Mouse (Mus musculus): Measurements from ENCODE around the gene Poc1b. TPM values are rescaled to one million over a fixed set of nuclear protein-coding genes. Genes with fewer than 3 reads are reported as not detected.

Gene Poc1b
- polyA plus RNA-seq, 1 experiment = 9.9 TPM

DNA sequence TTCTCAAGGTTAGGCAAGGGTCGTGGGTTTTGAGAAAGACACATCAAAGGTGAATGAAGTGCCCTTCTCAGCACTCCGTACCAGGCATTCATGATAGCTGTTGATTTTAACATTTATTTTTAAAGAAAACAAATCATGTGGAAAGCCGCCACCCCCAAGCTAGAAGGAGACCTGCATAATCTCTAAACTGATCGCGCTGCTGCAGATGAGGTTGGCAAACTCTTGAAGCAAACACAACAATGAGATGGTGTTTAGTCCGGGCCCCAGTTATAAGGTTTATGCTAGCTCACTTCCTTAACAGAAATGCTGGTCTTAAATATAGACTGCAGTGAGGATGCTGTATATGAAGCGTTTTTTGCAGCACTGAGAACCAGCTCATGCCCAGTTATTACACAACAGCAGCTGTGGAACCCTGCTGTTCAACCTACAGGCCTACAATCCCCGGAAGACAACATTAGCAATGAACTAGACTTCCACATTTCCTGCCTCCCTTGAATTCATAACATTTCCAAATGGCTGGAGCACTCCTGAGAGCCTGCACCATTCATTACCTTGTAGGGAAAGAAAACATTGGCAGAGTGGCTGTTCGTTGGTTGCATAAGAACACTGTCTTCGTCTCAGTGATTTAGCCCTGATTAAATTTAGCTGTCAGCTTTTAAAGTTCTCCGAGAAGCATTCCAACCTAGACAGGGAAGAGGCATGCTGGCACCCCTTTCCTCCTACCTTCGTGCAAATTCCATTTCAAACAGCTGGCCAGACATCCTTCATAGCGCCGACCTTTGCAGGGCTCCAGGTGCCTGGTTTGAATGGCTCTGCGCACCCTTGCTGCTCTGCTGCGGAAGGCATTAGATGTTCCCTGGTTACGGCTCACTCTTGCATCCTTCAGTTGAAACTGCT, 121.4 kb downstream of the Poc1b start:
- Histone ChIP-seq H3K27me3 (replicated peaks) (peaks cover 73% of the 10 kb centered on the region), H3K9me3 (no peaks in the 10 kb centered on the region), H3K4me3 (replicated peaks) (peak overlapping the region; percentile 85), H3K36me3 (replicated peaks; ENCODE audit: low read length) (no peaks in the 10 kb centered on the region), H3K4me1 (peaks cover 30% of the 10 kb centered on the region)
- TF ChIP-seq GATA1 (IDR thresholded peaks at IDR 0.05; ENCODE audit: borderline replicate concordance, low read length) (no peak), FLI1 (IDR thresholded peaks at IDR 0.05; ENCODE audit: low read length) (no peak)

DNA sequence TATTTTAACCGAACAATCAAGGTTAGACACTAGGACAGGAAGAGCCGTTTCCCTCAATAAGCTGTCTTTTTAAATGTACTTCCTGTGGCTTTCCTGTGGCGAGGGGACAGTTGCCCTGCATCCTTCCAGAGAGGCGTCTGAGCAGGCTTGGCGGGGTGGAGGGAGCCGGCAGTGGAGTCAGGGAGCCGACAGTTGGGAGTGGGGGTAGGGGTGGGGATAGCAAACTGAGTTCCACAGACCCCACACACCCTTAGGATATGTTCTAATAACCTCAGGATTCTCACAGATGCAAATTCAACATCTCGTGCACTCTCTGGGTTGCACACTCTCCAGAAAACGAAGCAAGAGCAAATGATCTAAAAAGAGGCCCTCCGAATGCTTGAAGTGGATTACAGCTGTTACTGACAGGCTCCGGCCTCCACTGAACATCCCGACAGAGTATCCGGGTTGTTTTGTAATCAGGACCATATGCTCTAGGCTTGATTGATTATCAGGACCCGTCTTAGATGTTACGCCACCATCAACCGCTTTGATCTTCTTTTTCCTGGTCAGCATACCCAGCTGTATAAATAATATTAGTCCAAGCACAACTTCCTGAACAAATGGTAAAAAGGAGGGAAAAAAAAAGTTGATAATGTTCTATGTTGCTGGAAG, 122.3 kb downstream of the Poc1b start:
- H3K4me3 ChIP-seq (replicated peaks) = peak overlapping the region; percentile 77
- H3K4me1 ChIP-seq = peaks cover 30% of the 10 kb centered on the region
- H3K9me3 ChIP-seq = 0 out of 2 replicates have a peak, but pooled peaks cover 3% of the 10 kb centered on the region
- peaks cover 78% of the 10 kb centered on the region for H3K27me3 ChIP-seq (replicated peaks)
- H3K36me3 ChIP-seq (replicated peaks; ENCODE audit: low read length) = no peaks in the 10 kb centered on the region
- TF ChIP-seq FLI1 (IDR thresholded peaks at IDR 0.05; ENCODE audit: low read length) (no peak), GATA1 (IDR thresholded peaks at IDR 0.05; ENCODE audit: borderline replicate concordance, low read length) (no peak)

- no peak overlapping the region for H3K4me3 ChIP-seq (replicated peaks)
Measured at GRCm38 (mm10) chr10:99232518-99233227, 125.8 kb downstream of the Poc1b start.

GRCm38 (mm10) chr10:99234336-99234735, 127.5 kb downstream of the Poc1b start:
- TF ChIP-seq FLI1 (IDR thresholded peaks at IDR 0.05; ENCODE audit: low read length) (no peak), GATA1 (IDR thresholded peaks at IDR 0.05; ENCODE audit: borderline replicate concordance, low read length) (no peak)
- no peaks in the 10 kb centered on the region for H3K36me3 ChIP-seq (replicated peaks; ENCODE audit: low read length)

More at GRCm38 (mm10) chr10:99232518-99233227, 125.8 kb downstream of the Poc1b start:
- Histone ChIP-seq H3K9me3 (0 out of 2 replicates have a peak, but pooled peaks cover 3% of the 10 kb centered on the region), H3K4me1 (peaks cover 33% of the 10 kb centered on the region), H3K36me3 (replicated peaks; ENCODE audit: low read length) (no peaks in the 10 kb centered on the region), H3K27me3 (replicated peaks) (peaks cover 78% of the 10 kb centered on the region)
- TF ChIP-seq FLI1 (IDR thresholded peaks at IDR 0.05; ENCODE audit: low read length) (no peak), GATA1 (IDR thresholded peaks at IDR 0.05; ENCODE audit: borderline replicate concordance, low read length) (no peak)

DNA sequence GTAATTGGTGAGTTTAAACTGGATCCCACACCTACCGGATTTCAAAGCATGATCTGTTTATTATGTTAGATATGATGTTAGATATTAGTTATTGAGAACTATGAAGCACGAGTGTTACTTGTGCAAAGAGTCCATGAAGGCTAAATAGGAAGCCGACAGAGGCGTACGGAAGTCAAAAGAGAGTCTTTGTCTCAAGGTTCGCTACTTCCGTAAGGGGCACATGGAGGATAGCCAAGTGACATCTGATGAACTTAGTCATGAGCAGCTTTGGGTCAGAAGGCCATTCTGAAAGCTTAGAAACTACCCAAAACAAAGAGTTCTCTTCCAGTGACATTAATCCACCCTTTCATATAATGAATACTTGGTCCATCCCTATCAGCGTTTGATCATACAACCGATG, 128.2 kb downstream of the Poc1b start:
- Histone ChIP-seq H3K4me1 (peaks cover 14% of the 10 kb centered on the region; the same call in 1 of the 2 replicates), H3K36me3 (replicated peaks; ENCODE audit: low read length) (no peaks in the 10 kb centered on the region), H3K27me3 (replicated peaks) (peaks cover 70% of the 10 kb centered on the region), H3K9me3 (peaks cover 10% of the 10 kb centered on the region), H3K4me3 (replicated peaks) (no peak overlapping the region)
- TF ChIP-seq GATA1 (IDR thresholded peaks at IDR 0.05; ENCODE audit: borderline replicate concordance, low read length) (no peak), FLI1 (IDR thresholded peaks at IDR 0.05; ENCODE audit: low read length) (no peak)

More at GRCm38 (mm10) chr10:99234336-99234735, 127.5 kb downstream of the Poc1b start:
- Histone ChIP-seq H3K9me3 (0 out of 2 replicates have a peak, but pooled peaks cover 3% of the 10 kb centered on the region), H3K27me3 (replicated peaks) (peaks cover 69% of the 10 kb centered on the region), H3K4me1 (peaks cover 17% of the 10 kb centered on the region), H3K4me3 (replicated peaks) (no peak overlapping the region)

- TF ChIP-seq FLI1 (IDR thresholded peaks at IDR 0.05; ENCODE audit: low read length) (no peak), GATA1 (IDR thresholded peaks at IDR 0.05; ENCODE audit: borderline replicate concordance, low read length) (no peak)
- Histone ChIP-seq H3K27me3 (replicated peaks) (peaks cover 62% of the 10 kb centered on the region), H3K9me3 (peaks cover 16% of the 10 kb centered on the region)
Measured at GRCm38 (mm10) chr10:99237205-99237832, 130.5 kb downstream of the Poc1b start.

DNA sequence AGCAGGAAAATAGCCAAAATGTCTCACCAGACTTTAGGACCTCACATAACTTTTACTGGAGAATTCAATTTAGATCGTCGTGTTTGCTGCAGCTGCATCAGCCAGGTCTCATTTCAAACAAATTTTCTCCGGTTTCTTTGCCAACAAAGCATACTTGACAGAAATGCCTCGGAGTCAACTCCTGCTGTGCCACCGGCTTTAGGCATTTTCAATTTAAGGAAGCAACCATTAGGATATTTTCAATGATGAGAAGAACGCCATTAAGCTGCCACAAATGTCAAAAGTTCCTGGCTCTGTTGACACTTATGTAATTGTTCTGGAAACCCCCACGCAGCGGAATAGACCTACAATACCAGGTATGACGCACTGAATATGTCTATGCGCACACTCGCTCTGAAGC, 131.7 kb downstream of the Poc1b start:
- Histone ChIP-seq H3K9me3 (peaks cover 13% of the 10 kb centered on the region), H3K36me3 (replicated peaks; ENCODE audit: low read length) (no peaks in the 10 kb centered on the region), H3K4me1 (peaks cover 41% of the 10 kb centered on the region), H3K4me3 (replicated peaks) (no peak overlapping the region), H3K27me3 (replicated peaks) (peaks cover 55% of the 10 kb centered on the region)
- TF ChIP-seq FLI1 (IDR thresholded peaks at IDR 0.05; ENCODE audit: low read length) (no peak), GATA1 (IDR thresholded peaks at IDR 0.05; ENCODE audit: borderline replicate concordance, low read length) (no peak)

More at GRCm38 (mm10) chr10:99237205-99237832, 130.5 kb downstream of the Poc1b start:
- Histone ChIP-seq H3K4me3 (replicated peaks) (no peak overlapping the region), H3K4me1 (peaks cover 35% of the 10 kb centered on the region), H3K36me3 (replicated peaks; ENCODE audit: low read length) (no peaks in the 10 kb centered on the region)

GRCm38 (mm10) chr10:99241284-99241828, 134.5 kb downstream of the Poc1b start:
- H3K9me3 ChIP-seq = peaks cover 13% of the 10 kb centered on the region
- H3K4me1 ChIP-seq = peaks cover 36% of the 10 kb centered on the region
- no peak overlapping the region for H3K4me3 ChIP-seq (replicated peaks)
- no peak for TF ChIP-seq FLI1 (IDR thresholded peaks at IDR 0.05; ENCODE audit: low read length)
- no peak for TF ChIP-seq GATA1 (IDR thresholded peaks at IDR 0.05; ENCODE audit: borderline replicate concordance, low read length)
- peaks cover 34% of the 10 kb centered on the region for H3K27me3 ChIP-seq (replicated peaks)
- H3K36me3 ChIP-seq (replicated peaks; ENCODE audit: low read length) = no peaks in the 10 kb centered on the region
